Mouse (Mus musculus) limb, embryonic 14.5 days (tissue): ENCODE measurements around the gene Snap91. TPM values are rescaled to one million over a fixed set of nuclear protein-coding genes. Genes with fewer than 3 reads are reported as not detected.

ENCODE experiments used
- ATAC-seq: fragments of 200-750 bp; cut with Nextera tagmentation; 2 replicates; pipeline ENCODE4 v1.8.0; 2017; ENCODE audit warnings: low read depth, moderate number of reproducible peaks, moderate TSS enrichment; ENCODE audit not compliant: low FRiP score
- DNase-seq: peaks from one replicate; pipeline ENCODE4 v3.0.0-alpha.2; 2015; ENCODE audit warnings: low spot score
- H3K27ac ChIP-seq: fragments of 300-500 bp; sonication (generic); replicated peaks from 2 replicates; pipeline ENCODE4 v1.5.1; 2014; ENCODE audit warnings: low read depth, mild to moderate bottlenecking, low read length, moderate library complexity, mixed read lengths
- H3K27me3 ChIP-seq: fragments of 300-500 bp; sonication (generic); 2 replicates; pipeline ENCODE4 v1.6.1; 2014; ENCODE audit warnings: low read length, mixed read lengths; ENCODE audit not compliant: control insufficient read depth, insufficient read depth
- H3K36me3 ChIP-seq: fragments of 300-500 bp; sonication (generic); 2 replicates; pipeline ENCODE4 v1.6.1; 2014; ENCODE audit warnings: mild to moderate bottlenecking, low read length, moderate library complexity, mixed read lengths; ENCODE audit not compliant: control insufficient read depth, insufficient read depth
- H3K4me1 ChIP-seq: fragments of 300-500 bp; sonication (generic); 2 replicates; pipeline ENCODE4 v1.6.1; 2014; ENCODE audit warnings: antibody characterized with exemption, low read length, mixed read lengths; ENCODE audit not compliant: control insufficient read depth, insufficient read depth
- H3K4me2 ChIP-seq: fragments of 300-500 bp; sonication (generic); replicated peaks from 2 replicates; pipeline ENCODE4 v1.6.1; 2014; ENCODE audit warnings: low read depth, mild to moderate bottlenecking, low read length, moderate library complexity; ENCODE audit not compliant: severe bottlenecking
- H3K4me3 ChIP-seq: fragments of 300-500 bp; sonication (generic); replicated peaks from 2 replicates; pipeline ENCODE4 v1.5.1; 2014; ENCODE audit warnings: low read length
- H3K9ac ChIP-seq: fragments of 300-500 bp; sonication (generic); 2 replicates; pipeline ENCODE4 v1.6.1; 2014; ENCODE audit warnings: mild to moderate bottlenecking, low read depth, low read length, moderate library complexity; ENCODE audit not compliant: severe bottlenecking
- H3K9me3 ChIP-seq: fragments of 300-500 bp; sonication (generic); 2 replicates; pipeline ENCODE4 v1.6.1; 2016; ENCODE audit warnings: low read length; ENCODE audit not compliant: control insufficient read depth
- POLR2A ChIP-seq: fragments of 200-500 bp; IDR thresholded peaks from 2 replicates; pipeline ENCODE4 v1.8.0; 2012; ENCODE audit warnings: inconsistent platforms, mild to moderate bottlenecking, moderate library complexity, borderline replicate concordance; ENCODE audit not compliant: insufficient read depth, insufficient read length; ENCODE audit errors: extremely low read depth
- WGBS: fragments of 180-500 bp; shearing (Covaris S2); extraction: QIAGEN DNeasy Blood & Tissue Kit; methylation state at CpG from one replicate; pipeline ENCODE4 v1.1.7; 2014; 5-methylcytosine and 5-hydroxymethylcytosine counted together
- polyA plus RNA-seq, 2 experiments: library from polyadenylated mRNA; depleted of rRNA in 1 of 2; stranded (reverse) in 1 of 2; unstranded in 1 of 2; fragments of >200 nt; fragmentation: Nextera tagmentation in 1 of 2; extraction: Ambion mirVana in 1 of 2; gene quantifications; 2 replicates each; pipeline versions ENCODE4 v1.2.1 to v1.2.3; 2012 to 2014

Gene Snap91
- polyA plus RNA-seq, 2 experiments: 5.5 to 9.3 TPM

GRCm38 (mm10) chr9:86813327-86813726, 67.1 kb downstream of the Snap91 start:
- DNase-seq: no peak
- Histone ChIP-seq H3K27me3 (no peaks in the 10 kb centered on the region), H3K4me2 (no peak overlapping the region), H3K36me3 (no peaks in the 10 kb centered on the region), H3K9ac (no peak overlapping the region), H3K9me3 (no peaks in the 10 kb centered on the region), H3K4me3 (no peak overlapping the region), H3K27ac (no peak overlapping the region), H3K4me1 (no peaks in the 10 kb centered on the region)
- no peak for TF ChIP-seq POLR2A
- WGBS: 36% methylated on average over 5 of the region's 5 CpGs
- no peak for ATAC-seq

- Histone ChIP-seq H3K9ac (no peak overlapping the region), H3K27me3 (no peaks in the 10 kb centered on the region), H3K4me1 (no peaks in the 10 kb centered on the region), H3K27ac (no peak overlapping the region), H3K9me3 (no peaks in the 10 kb centered on the region), H3K36me3 (no peaks in the 10 kb centered on the region), H3K4me2 (no peak overlapping the region), H3K4me3 (no peak overlapping the region)
- WGBS: 26% methylated on average over 5 of the region's 5 CpGs
- ATAC-seq: no peak
- no peak for TF ChIP-seq POLR2A
- DNase-seq: peak; percentile 40
Measured at GRCm38 (mm10) chr9:86810696-86811232, 69.7 kb downstream of the Snap91 start.

- Histone ChIP-seq H3K4me2 (no peak overlapping the region), H3K9ac (no peak overlapping the region), H3K27ac (no peak overlapping the region), H3K9me3 (no peaks in the 10 kb centered on the region), H3K27me3 (no peaks in the 10 kb centered on the region), H3K4me1 (no peaks in the 10 kb centered on the region), H3K4me3 (no peak overlapping the region), H3K36me3 (no peaks in the 10 kb centered on the region)
- no peak for TF ChIP-seq POLR2A
- ATAC-seq (no peak), DNase-seq (no peak)
- 77% methylated on average over 3 of the region's 3 CpGs for WGBS
Measured at GRCm38 (mm10) chr9:86810213-86810612, 70.2 kb downstream of the Snap91 start.

GRCm38 (mm10) chr9:86800600-86801163, 79.8 kb downstream of the Snap91 start:
- Histone ChIP-seq H3K36me3 (no peaks in the 10 kb centered on the region), H3K9ac (no peak overlapping the region), H3K4me1 (peaks cover 6% of the 10 kb centered on the region; the same call in 1 of the 2 replicates), H3K27ac (no peak overlapping the region), H3K27me3 (no peaks in the 10 kb centered on the region), H3K9me3 (no peaks in the 10 kb centered on the region), H3K4me2 (no peak overlapping the region), H3K4me3 (no peak overlapping the region)
- ATAC-seq (peak; percentile 67), DNase-seq (no peak)
- 23% methylated on average over 3 of the region's 3 CpGs for WGBS
- TF ChIP-seq POLR2A: no peak

- no peak for TF ChIP-seq POLR2A
- Histone ChIP-seq H3K27ac (no peak overlapping the region), H3K4me2 (no peak overlapping the region), H3K36me3 (no peaks in the 10 kb centered on the region), H3K4me1 (peaks cover 6% of the 10 kb centered on the region; the same call in 1 of the 2 replicates), H3K27me3 (no peaks in the 10 kb centered on the region), H3K9me3 (no peaks in the 10 kb centered on the region), H3K4me3 (no peak overlapping the region), H3K9ac (peak overlapping the region; percentile 7; the same call in 1 of the 2 replicates)
- 49% methylated on average over 7 of the region's 7 CpGs for WGBS
- DNase-seq: no peak
- no peak for ATAC-seq
Measured at GRCm38 (mm10) chr9:86799099-86799498, 81.4 kb downstream of the Snap91 start.
